Mouse (Mus musculus) liver, embryonic 14.5 days (tissue): ENCODE measurements around the gene Zmiz1. TPM values are rescaled to one million over a fixed set of nuclear protein-coding genes. Genes with fewer than 3 reads are reported as not detected.

ENCODE experiments used
- ATAC-seq: fragments of 200-750 bp; cut with Nextera tagmentation; 2 replicates; pipeline ENCODE4 v1.8.0; 2017; ENCODE audit warnings: moderate number of reproducible peaks, mild to moderate bottlenecking, moderate library complexity; ENCODE audit not compliant: insufficient read depth
- DNase-seq, 3 experiments: peaks; one replicate each; pipeline ENCODE4 v3.0.0-alpha.2; 2012 to 2013; ENCODE audit warnings: low read depth in 3 of 3, low spot score in 3 of 3
- H3K27ac ChIP-seq: fragments of 300-500 bp; sonication (generic); 2 replicates; pipeline ENCODE4 v1.5.1; 2014; ENCODE audit warnings: moderate library complexity, mild to moderate bottlenecking, control low read depth, inconsistent platforms
- H3K27me3 ChIP-seq: fragments of 300-500 bp; sonication (generic); 2 replicates; pipeline ENCODE4 v1.6.1; 2014; ENCODE audit warnings: mild to moderate bottlenecking, low read length, moderate library complexity; ENCODE audit not compliant: control insufficient read depth, insufficient read depth
- H3K36me3 ChIP-seq: fragments of 300-500 bp; sonication (generic); replicated peaks from 2 replicates; pipeline ENCODE4 v1.6.1; 2014; ENCODE audit warnings: low read depth; ENCODE audit not compliant: control insufficient read depth, insufficient read depth
- H3K4me1 ChIP-seq, 2 experiments: fragments of 200-500 bp in 1 of 2; fragments of 300-500 bp in 1 of 2; sonication (generic) in 1 of 2; replicated peaks; 2 replicates each; pipeline ENCODE4 v1.6.1; 2012 to 2014; ENCODE audit warnings: antibody characterized with exemption in 1 of 2, inconsistent platforms in 1 of 2, low read length in 1 of 2; ENCODE audit not compliant: control insufficient read depth in 2 of 2, insufficient read depth in 2 of 2
- H3K4me2 ChIP-seq: fragments of 300-500 bp; sonication (generic); 2 replicates; pipeline ENCODE4 v1.6.1; 2014; ENCODE audit warnings: low read depth, mild to moderate bottlenecking, control low read depth, moderate library complexity
- H3K4me3 ChIP-seq, 2 experiments: fragments of 200-500 bp in 1 of 2; fragments of 300-500 bp in 1 of 2; sonication (generic) in 1 of 2; 2 replicates each; pipeline ENCODE4 v1.5.1; 2012 to 2014; ENCODE audit warnings: low read depth in 2 of 2, low read length in 2 of 2, mild to moderate bottlenecking in 2 of 2, control low read depth in 1 of 2, inconsistent platforms in 1 of 2, moderate library complexity in 1 of 2; ENCODE audit not compliant: insufficient read depth in 1 of 2
- H3K9ac ChIP-seq: fragments of 300-500 bp; sonication (generic); replicated peaks from 2 replicates; pipeline ENCODE4 v1.6.1; 2014; ENCODE audit warnings: mild to moderate bottlenecking, control low read depth, moderate library complexity
- H3K9me3 ChIP-seq: fragments of 300-500 bp; sonication (generic); 2 replicates; pipeline ENCODE4 v1.6.1; 2016; ENCODE audit warnings: low read length, mixed read lengths; ENCODE audit not compliant: control insufficient read depth
- CTCF ChIP-seq: IDR thresholded peaks from 2 replicates; pipeline ENCODE4 v1.5.1; 2016; ENCODE audit warnings: antibody characterized with exemption, low read depth, control low read depth
- EP300 ChIP-seq: IDR thresholded peaks from 2 replicates; pipeline ENCODE4 v1.6.1; 2016; ENCODE audit warnings: antibody characterized with exemption, low read depth
- WGBS: fragments of 180-500 bp; shearing (Covaris S2); extraction: QIAGEN DNeasy Blood & Tissue Kit; methylation state at CpG from one replicate; pipeline ENCODE4 v1.1.7; 2014; ENCODE audit not compliant: insufficient replicate concordance; 5-methylcytosine and 5-hydroxymethylcytosine counted together
- polyA plus RNA-seq, 2 experiments: library from polyadenylated mRNA; depleted of rRNA in 1 of 2; stranded (reverse) in 1 of 2; unstranded in 1 of 2; fragments of >200 nt; fragmentation: Nextera tagmentation in 1 of 2; extraction: Ambion mirVana in 1 of 2; gene quantifications; 2 replicates each; pipeline versions ENCODE4 v1.2.1 to v1.2.3; 2012 to 2014

The Zmiz1 gene
- polyA plus RNA-seq, 2 experiments, result 3.4 to 4.0 TPM

- WGBS, result 67% methylated on average over 14 of the region's 14 CpGs
- H3K4me3 ChIP-seq, result no peak overlapping the region
- H3K9me3 ChIP-seq, result no peaks in the 10 kb centered on the region
- TF ChIP-seq EP300 (no peak), CTCF (no peak)
- no peak for ATAC-seq
- no peaks in the 10 kb centered on the region for H3K36me3 ChIP-seq
- H3K9ac ChIP-seq, result no peak overlapping the region
- H3K4me1 ChIP-seq, result peaks cover 0 to 14% of the 10 kb centered on the region in 2 experiments; a peak in 2 of 4 replicates
- H3K27ac ChIP-seq, result no peak overlapping the region
- H3K27me3 ChIP-seq, result peaks cover 27% of the 10 kb centered on the region
- no peak for DNase-seq
- H3K4me2 ChIP-seq, result no peak overlapping the region
These were observed 151.6 kb downstream of the Zmiz1 start for GRCm38 (mm10) chr14:25610396-25611158.

DNA sequence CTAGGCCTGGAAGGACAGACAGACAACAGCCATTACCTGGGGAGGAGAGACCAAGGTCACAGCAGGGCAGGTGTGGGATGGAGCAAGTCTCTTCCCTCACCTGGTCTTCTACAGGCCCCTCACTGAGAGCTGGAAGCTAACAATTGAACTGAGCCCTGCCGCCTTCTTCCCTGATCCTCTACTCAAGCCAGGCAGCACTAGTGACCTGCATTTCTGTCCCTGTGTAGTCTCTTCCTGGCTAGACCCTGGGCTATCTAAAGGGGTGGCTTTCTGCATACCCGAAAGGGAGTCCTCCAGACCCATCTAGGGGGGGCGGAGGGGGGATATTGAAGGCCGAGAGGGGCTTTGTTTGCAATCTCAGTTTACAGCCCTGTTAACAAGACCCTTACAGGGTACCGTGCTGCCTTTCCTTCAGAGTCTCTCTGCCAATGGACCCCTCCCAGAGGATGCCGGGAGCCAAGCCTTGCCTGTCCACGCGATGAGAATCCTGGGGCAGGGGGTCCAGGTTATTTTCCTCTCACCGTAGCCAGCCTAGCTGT, 152.2 kb downstream of the Zmiz1 start:
- ATAC-seq, result no peak
- H3K4me2 ChIP-seq, result no peak overlapping the region
- H3K4me1 ChIP-seq, result peaks cover 0 to 11% of the 10 kb centered on the region in 2 experiments; a peak in 2 of 4 replicates
- H3K9me3 ChIP-seq, result no peaks in the 10 kb centered on the region
- H3K27me3 ChIP-seq, result peaks cover 24% of the 10 kb centered on the region
- H3K9ac ChIP-seq, result no peak overlapping the region
- WGBS, result 80% methylated on average over 9 of the region's 9 CpGs
- no peak overlapping the region for H3K4me3 ChIP-seq
- no peak overlapping the region for H3K27ac ChIP-seq
- H3K36me3 ChIP-seq, result no peaks in the 10 kb centered on the region
- no peak for DNase-seq
- TF ChIP-seq EP300 (no peak), CTCF (no peak)

DNA sequence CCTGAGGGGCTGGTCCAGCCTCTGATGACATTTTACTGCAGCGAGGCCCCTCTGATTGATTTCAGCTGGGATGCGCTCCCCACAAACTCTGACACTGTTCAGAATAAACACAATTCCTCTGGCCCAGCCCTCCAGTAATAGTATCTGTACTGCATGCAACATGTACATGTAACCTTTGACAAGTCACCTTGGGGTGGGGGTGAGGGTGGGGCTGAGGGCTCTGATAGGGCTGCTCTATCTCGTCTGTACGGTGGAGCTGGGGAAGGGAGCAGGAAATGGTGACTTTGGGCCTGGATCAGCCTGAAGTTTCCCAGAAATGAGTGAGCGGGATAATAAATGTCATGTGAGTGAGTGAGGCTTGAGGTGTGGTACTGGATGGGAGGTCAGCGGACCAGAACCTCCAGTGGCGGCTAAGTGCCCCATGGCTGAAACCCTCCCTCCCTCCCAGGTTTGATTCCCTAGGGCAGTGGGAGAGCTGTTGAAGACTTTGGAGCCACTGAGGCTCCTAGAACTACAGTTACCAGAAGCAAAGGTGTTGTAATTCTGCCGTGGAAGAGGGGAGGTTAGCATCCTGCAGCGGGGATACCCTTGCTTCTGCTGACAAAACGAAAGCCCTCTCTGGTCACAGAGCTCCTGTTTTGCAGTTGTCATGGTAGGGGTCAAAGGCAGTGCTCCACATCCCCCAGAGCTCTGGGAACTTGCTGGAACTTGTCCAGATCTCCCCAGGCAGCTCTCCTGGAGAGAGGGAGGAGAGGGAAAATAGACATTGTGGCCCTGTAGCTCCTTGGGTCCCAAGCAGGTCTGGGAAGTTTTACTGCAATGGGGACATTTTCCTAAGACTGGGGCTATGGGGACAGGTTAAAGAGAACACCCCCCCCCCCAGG, 153.1 kb downstream of the Zmiz1 start:
- Histone ChIP-seq H3K4me3 (no peak overlapping the region), H3K9me3 (no peaks in the 10 kb centered on the region), H3K36me3 (no peaks in the 10 kb centered on the region), H3K27me3 (peaks cover 16% of the 10 kb centered on the region), H3K4me1 (peaks cover 0 to 11% of the 10 kb centered on the region in 2 experiments; a peak in 2 of 4 replicates), H3K4me2 (no peak overlapping the region), H3K27ac (no peak overlapping the region), H3K9ac (no peak overlapping the region)
- no peak for DNase-seq
- WGBS, result 61% methylated on average over 10 of the region's 10 CpGs
- TF ChIP-seq CTCF (no peak), EP300 (no peak)
- no peak for ATAC-seq

DNA sequence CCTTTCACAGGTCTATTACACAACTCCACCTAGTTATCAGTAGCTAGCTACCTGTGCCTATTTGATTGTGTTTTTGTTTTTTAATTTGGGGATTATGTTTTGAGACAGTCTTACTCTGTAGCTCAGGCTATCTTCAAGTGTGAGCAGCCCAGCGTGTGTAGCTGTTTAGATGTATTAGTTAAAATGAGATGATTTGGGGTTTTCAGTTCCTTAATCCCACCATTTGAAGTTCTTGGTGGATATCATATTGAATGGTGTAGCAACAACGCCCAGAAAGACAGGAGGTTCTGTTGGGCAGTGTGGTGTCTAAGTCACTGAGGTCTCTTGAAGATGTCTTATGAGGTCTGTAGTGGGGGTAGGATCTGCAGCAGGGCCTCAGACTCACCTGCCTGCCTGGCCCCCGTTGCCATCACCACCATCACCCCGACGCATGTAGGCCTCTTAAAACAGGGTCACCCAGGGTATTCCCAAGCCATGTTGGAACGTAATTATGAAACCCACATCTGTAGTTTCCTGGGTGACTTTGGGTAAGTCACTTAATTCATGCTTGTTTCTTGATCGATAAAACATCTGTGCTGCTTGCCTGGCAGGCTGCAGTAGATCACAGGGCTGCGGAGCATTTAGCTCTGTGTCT, 155.1 kb downstream of the Zmiz1 start:
- WGBS, result 65% methylated on average over 8 of the region's 8 CpGs
- Histone ChIP-seq H3K27me3 (no peaks in the 10 kb centered on the region), H3K4me1 (peaks cover 0 to 6% of the 10 kb centered on the region in 2 experiments; a peak in 1 of 4 replicates), H3K36me3 (no peaks in the 10 kb centered on the region), H3K4me2 (no peak overlapping the region), H3K9me3 (no peaks in the 10 kb centered on the region), H3K4me3 (no peak overlapping the region), H3K27ac (no peak overlapping the region), H3K9ac (no peak overlapping the region)
- DNase-seq (no peak), ATAC-seq (no peak)
- no peak for TF ChIP-seq CTCF
- no peak for TF ChIP-seq EP300
